Mouse (Mus musculus) bone marrow, adult 2 months (tissue): ENCODE data around the gene Cox7a2l. TPM values are rescaled to one million over a fixed set of nuclear protein-coding genes. Genes with fewer than 3 reads are reported as not detected.
A peak's percentile ranks its signal among the peaks of the same experiment; 100 is the strongest.

ENCODE experiments used
- H3K27ac ChIP-seq: fragments of 200-500 bp; 2 replicates; pipeline ENCODE4 v1.5.1; 2012; ENCODE audit warnings: low read depth, mild to moderate bottlenecking, control low read depth, inconsistent platforms, low read length; ENCODE audit not compliant: control insufficient read depth, poor library complexity, insufficient read depth
- H3K4me1 ChIP-seq: fragments of 200-500 bp; 2 replicates; pipeline ENCODE4 v1.6.1; 2011; ENCODE audit warnings: low read length; ENCODE audit not compliant: control insufficient read depth, insufficient read depth
- H3K4me3 ChIP-seq: fragments of 200-500 bp; replicated peaks from 2 replicates; pipeline ENCODE3; 2011; ENCODE audit warnings: mild to moderate bottlenecking, low read depth, low read length, control low read depth; ENCODE audit not compliant: control insufficient read depth
- CTCF ChIP-seq: fragments of 200-500 bp; IDR thresholded peaks from 2 replicates; pipeline ENCODE4 v1.5.1; 2011; ENCODE audit warnings: low read length, control low read depth; ENCODE audit not compliant: control insufficient read depth, insufficient read depth
- POLR2A ChIP-seq: fragments of 200-500 bp; IDR thresholded peaks from 2 replicates; pipeline ENCODE4 v1.6.1; 2011; ENCODE audit warnings: low read depth, mild to moderate bottlenecking, control low read depth, low read length, borderline replicate concordance; ENCODE audit not compliant: control insufficient read depth
- WGBS: fragments of 180-500 bp; shearing (Covaris S2); methylation state at CpG from one replicate; pipeline ENCODE4 v1.1.7; 2018; 5-methylcytosine and 5-hydroxymethylcytosine counted together
- polyA plus RNA-seq: library from polyadenylated mRNA; stranded (reverse); fragments of >200 nt; gene quantifications from 2 replicates; pipeline ENCODE4 v1.2.4, GENCODE M21; 2011; ENCODE audit warnings: low replicate concordance; ENCODE audit not compliant: missing spikeins, insufficient read depth, insufficient read length

The Cox7a2l gene
- polyA plus RNA-seq, 1 experiment: 259 TPM

GRCm38 (mm10) chr17:83548501-83549233 lies 31.5 kb upstream of the Cox7a2l start:
- Histone ChIP-seq H3K4me1 (no peaks in the 10 kb centered on the region), H3K4me3 (no peak overlapping the region), H3K27ac (no peak overlapping the region)
- 19% methylated on average over 12 of the region's 12 CpGs for WGBS
- no peak for TF ChIP-seq CTCF
- TF ChIP-seq POLR2A: no peak

GRCm38 (mm10) chr17:83547145-83547544 lies 30.0 kb upstream of the Cox7a2l start:
- H3K4me3 ChIP-seq: no peak overlapping the region
- no peak overlapping the region for H3K27ac ChIP-seq
- WGBS: 82% methylated on average over 10 of the region's 10 CpGs
- TF ChIP-seq CTCF (no peak), POLR2A (no peak)
- no peaks in the 10 kb centered on the region for H3K4me1 ChIP-seq

GRCm38 (mm10) chr17:83545756-83546742 lies 28.9 kb upstream of the Cox7a2l start:
- Histone ChIP-seq H3K27ac (no peak overlapping the region), H3K4me1 (no peaks in the 10 kb centered on the region), H3K4me3 (peak overlapping the region; percentile 32)
- TF ChIP-seq CTCF (no peak), POLR2A (no peak)
- 47% methylated on average over 35 of the region's 35 CpGs for WGBS

- Histone ChIP-seq H3K4me3 (no peak overlapping the region), H3K27ac (no peak overlapping the region), H3K4me1 (no peaks in the 10 kb centered on the region)
- WGBS: 71% methylated on average over 6 of the region's 6 CpGs
- no peak for TF ChIP-seq CTCF
- no peak for TF ChIP-seq POLR2A
These were observed 28.1 kb upstream of the Cox7a2l start for GRCm38 (mm10) chr17:83545259-83545658.

- WGBS: 82% methylated on average over 2 of the region's 2 CpGs
- TF ChIP-seq CTCF (no peak), POLR2A (no peak)
- Histone ChIP-seq H3K27ac (no peak overlapping the region), H3K4me1 (no peaks in the 10 kb centered on the region), H3K4me3 (no peak overlapping the region)
These were observed 25.3 kb upstream of the Cox7a2l start for GRCm38 (mm10) chr17:83542424-83542823.

- Histone ChIP-seq H3K4me3 (no peak overlapping the region), H3K4me1 (no peaks in the 10 kb centered on the region), H3K27ac (no peak overlapping the region)
- TF ChIP-seq POLR2A: no peak
- 46% methylated on average over 12 of the region's 12 CpGs for WGBS
These were observed 22.3 kb upstream of the Cox7a2l start for GRCm38 (mm10) chr17:83539262-83540037.

- Histone ChIP-seq H3K4me3 (no peak overlapping the region), H3K27ac (no peak overlapping the region), H3K4me1 (no peaks in the 10 kb centered on the region)
- 86% methylated on average over 1 of the region's 1 CpGs for WGBS
- TF ChIP-seq POLR2A (no peak), CTCF (no peak)
These were observed 21.6 kb upstream of the Cox7a2l start for GRCm38 (mm10) chr17:83538694-83539093.
